ENCODE assay signal across 7 mouse cellular contexts in the genomic region with DNA sequence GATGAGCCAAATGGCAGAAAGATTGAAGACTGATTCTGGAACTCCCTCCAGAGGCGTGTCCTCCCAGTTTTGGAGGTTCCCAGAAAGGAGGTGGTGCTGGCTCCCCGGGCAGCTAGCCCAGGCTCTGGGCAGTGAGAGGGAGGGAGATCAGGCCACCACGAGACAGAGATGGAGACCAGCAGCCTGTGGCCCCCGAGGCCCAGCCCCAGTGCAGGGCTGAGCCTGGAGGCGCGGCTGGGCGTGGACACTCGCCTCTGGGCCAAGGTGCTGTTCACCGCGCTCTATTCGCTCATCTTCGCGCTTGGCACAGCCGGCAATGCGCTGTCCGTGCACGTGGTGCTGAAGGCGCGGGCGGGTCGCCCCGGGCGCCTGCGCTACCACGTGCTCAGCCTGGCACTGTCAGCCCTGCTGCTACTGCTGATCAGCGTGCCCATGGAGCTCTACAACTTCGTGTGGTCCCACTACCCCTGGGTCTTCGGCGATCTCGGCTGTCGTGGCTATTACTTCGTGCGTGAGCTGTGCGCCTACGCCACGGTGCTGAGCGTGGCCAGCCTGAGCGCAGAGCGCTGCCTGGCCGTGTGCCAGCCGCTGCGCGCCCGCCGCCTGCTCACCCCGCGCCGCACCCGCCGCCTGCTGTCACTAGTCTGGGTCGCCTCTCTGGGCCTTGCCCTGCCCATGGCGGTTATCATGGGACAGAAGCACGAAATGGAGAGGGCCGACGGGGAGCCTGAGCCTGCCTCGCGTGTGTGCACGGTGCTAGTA. TPM values are rescaled to one million over a fixed set of nuclear protein-coding genes. Genes with fewer than 3 reads are reported as not detected.
DNase-seq lines count a peak whose midpoint lies in the region; ATAC-seq and TF ChIP-seq lines count a peak whose summit lies in the region.

A gene (plus strand): TSS at position 51 of the 762 bp plus-strand sequence.

- peak within 1 kb of the TSS; percentile 61 for H3K4me2 ChIP-seq in intestine, postnatal 0 days (replicated peaks; ENCODE audit: low read depth)
- H3K4me2 ChIP-seq in midbrain, embryonic 11.5 days: peak within 1 kb of the TSS; percentile 25

- intact Hi-C loops in left cerebral cortex, postnatal 36 days (cut with DNase I): no loop called here

- no peak within 1 kb of the TSS for H3K9ac ChIP-seq in intestine, postnatal 0 days (ENCODE audit: low read depth, low read length)
- no peak within 1 kb of the TSS for H3K9ac ChIP-seq in midbrain, embryonic 11.5 days (ENCODE audit: low read length)

- H3K4me1 ChIP-seq in intestine, postnatal 0 days (replicated peaks; ENCODE audit: control insufficient read depth, insufficient read depth, low read length): no peaks in the 10 kb centered on the region
- peaks cover 3% of the 10 kb centered on the region for H3K4me1 ChIP-seq in midbrain, embryonic 11.5 days (ENCODE audit: control insufficient read depth, insufficient read depth, low read length)

- no peak for TF ChIP-seq CTCF in intestine, postnatal 0 days (IDR thresholded peaks at IDR 0.05; ENCODE audit: low read depth)

- no peaks in the 10 kb centered on the region for H3K9me3 ChIP-seq in intestine, postnatal 0 days (ENCODE audit: control insufficient read depth)
- H3K9me3 ChIP-seq in midbrain, embryonic 11.5 days (ENCODE audit: control insufficient read depth, low read length): no peaks in the 10 kb centered on the region

- peak; percentile 86 for DNase-seq in adrenal gland, postnatal 25 days
- peak; percentile 59 for DNase-seq in embryo, embryonic 9.5 days (ENCODE audit: extremely low spot score)
- peak; percentile 75 to 78 for DNase-seq in left cerebral cortex, postnatal 36 days (ENCODE audit: low spot score in 2 of 2)
- peak; percentile 93 for DNase-seq in midbrain, embryonic 11.5 days (ENCODE audit: low spot score, missing footprints)
- DNase-seq in spleen, postnatal 36 days (ENCODE audit: low spot score in 2 of 2): peak; percentile 8 to 14

- peak; percentile 98 for ATAC-seq in granulocyte monocyte progenitor cell, adult 5-6 weeks (replicated peaks; ENCODE audit: poor library complexity, severe bottlenecking)
- peak; percentile 81 for ATAC-seq in intestine, postnatal 0 days
- peak; percentile 69; the same call in 1 of the 2 replicates for ATAC-seq in midbrain, embryonic 11.5 days (ENCODE audit: low FRiP score)

- H3K27me3 ChIP-seq in intestine, postnatal 0 days (replicated peaks; ENCODE audit: control insufficient read depth, insufficient read depth, low read length): peaks cover 22% of the 10 kb centered on the region
- H3K27me3 ChIP-seq in midbrain, embryonic 11.5 days (ENCODE audit: control insufficient read depth, insufficient read depth, low read length): peaks cover 19% of the 10 kb centered on the region

- peak within 1 kb of the TSS; percentile 14; the same call in 1 of the 2 replicates for H3K4me3 ChIP-seq in intestine, postnatal 0 days (ENCODE audit: low read depth, low read length)
- no peak within 1 kb of the TSS for H3K4me3 ChIP-seq in midbrain, embryonic 11.5 days (ENCODE audit: low read depth, low read length)

- H3K36me3 ChIP-seq in intestine, postnatal 0 days (ENCODE audit: control insufficient read depth, insufficient read depth): no peaks in the 10 kb centered on the region
- H3K36me3 ChIP-seq in midbrain, embryonic 11.5 days (ENCODE audit: control insufficient read depth, insufficient read depth, low read length): no peaks in the 10 kb centered on the region

- 6% methylated on average over 57 of the region's 58 CpGs for WGBS in intestine, postnatal 0 days
- 6% methylated on average over 58 of the region's 58 CpGs for WGBS in midbrain, embryonic 11.5 days

- no peak within 1 kb of the TSS for H3K27ac ChIP-seq in intestine, postnatal 0 days (ENCODE audit: low read depth, low read length)
- H3K27ac ChIP-seq in midbrain, embryonic 11.5 days (ENCODE audit: low read depth, low read length): no peak within 1 kb of the TSS

RNA-seq across cellular contexts. Expression of the gene that starts here (rescaled TPM):
- 0.43 and 0.57 TPM in 2 replicates for total RNA-seq in adrenal gland, postnatal 25 days (2021)
- not detected in 2 replicates for total RNA-seq in granulocyte monocyte progenitor cell, adult 5-6 weeks (2014; fragmentation: Nextera tagmentation)
- not detected in 2 replicates for total RNA-seq in granulocyte monocyte progenitor cell, adult 5-6 weeks (2017)
- 0.09 TPM in 1 of 2 replicates, not detected in the other for polyA plus RNA-seq in intestine, postnatal 0 days (2015; fragmentation: Nextera tagmentation; extraction: Ambion mirVana)
- total RNA-seq in left cerebral cortex, postnatal 36 days (2021): 100 to 1,000 TPM; 154 to 164 TPM
- not detected in 2 replicates for polyA plus RNA-seq in midbrain, embryonic 11.5 days (2014; fragmentation: Nextera tagmentation; extraction: Ambion mirVana)

Comparison
In these comparisons a context has a peak if more than half of its experiments do, and no peak if none do; other contexts are left out.
1. RNA of the gene that starts here (total RNA-seq): 154 to 164 TPM in left cerebral cortex, postnatal 36 days; 0.43 to 0.57 TPM in adrenal gland, postnatal 25 days and not detected in granulocyte monocyte progenitor cell, adult 5-6 weeks; every median in the first group is over 10 times any median in the second.
2. Peak in DNase-seq in adrenal gland, postnatal 25 days; RNA of the gene not detected or under 1 TPM.
3. Peak in ATAC-seq in granulocyte monocyte progenitor cell, adult 5-6 weeks; RNA of the gene not detected or under 1 TPM.
4. Peak in ATAC-seq, H3K4me3 ChIP-seq and H3K4me2 ChIP-seq in intestine, postnatal 0 days; RNA of the gene not detected or under 1 TPM.
5. Peak in DNase-seq, ATAC-seq and H3K4me2 ChIP-seq in midbrain, embryonic 11.5 days; RNA of the gene not detected or under 1 TPM.
6. DNase-seq: peak in every context shown above with its lines; median percentile 93 in midbrain, embryonic 11.5 days; 86 in adrenal gland, postnatal 25 days; 76 in left cerebral cortex, postnatal 36 days; 59 in embryo, embryonic 9.5 days; 11 in spleen, postnatal 36 days.
7. Peak in every context shown above with its lines, with median percentiles within 50 percentile points of each other: ATAC-seq.